Mouse (Mus musculus): ENCODE measurements around the gene Sord. TPM values are rescaled to one million over a fixed set of nuclear protein-coding genes. Genes with fewer than 3 reads are reported as not detected.

Gene Sord
- total RNA-seq, 1 experiment from 2014 or later, result 101 TPM

GRCm38 (mm10) chr2:122302574-122303241, 68.2 kb downstream of the Sord start:
- DNase-seq, result peak; percentile 73

GRCm38 (mm10) chr2:122304544-122304943, 70.0 kb downstream of the Sord start:
- DNase-seq, result no peak

- no peak for DNase-seq
Measured at GRCm38 (mm10) chr2:122305097-122305892, 70.7 kb downstream of the Sord start.

GRCm38 (mm10) chr2:122306184-122306583, 71.6 kb downstream of the Sord start:
- peak; percentile 69 for DNase-seq

GRCm38 (mm10) chr2:122309647-122310046, 75.1 kb downstream of the Sord start:
- DNase-seq, result no peak

GRCm38 (mm10) chr2:122311561-122311960, 77.0 kb downstream of the Sord start:
- DNase-seq, result no peak

GRCm38 (mm10) chr2:122312722-122313417, 78.3 kb downstream of the Sord start:
- peak; percentile 67 for DNase-seq

GRCm38 (mm10) chr2:122313536-122313935, 79.0 kb downstream of the Sord start, which contains the start of gene Duoxa1:
Duoxa1 (minus strand) TSS chr2:122313730.
- peak; percentile 24 for DNase-seq

Other genes with a start within 250 kb of the Sord start
- gene Eif3j1, start 206.2 kb upstream of the Sord start, total RNA-seq (2021), result 17.8 and 18.1 TPM in 2 replicates
- 15.3 and 16.9 TPM in 2 replicates for gene Spg11, start 116.4 kb upstream of the Sord start, total RNA-seq (2021)
- 400 and 401 TPM in 2 replicates for gene B2m, start 87.1 kb upstream of the Sord start, total RNA-seq (2021)
- not detected in 2 replicates for gene Trim69, start 74.0 kb upstream of the Sord start, total RNA-seq (2021)
- 0.26 TPM in 1 of 2 replicates, not detected in the other for gene Patl2, start 48.6 kb upstream of the Sord start, total RNA-seq (2021)
- not detected in 2 replicates for gene Terb2, start 48.5 kb upstream of the Sord start, total RNA-seq (2021)
- gene Duox2, start 63.7 kb downstream of the Sord start, total RNA-seq (2021), result 0.07 and 0.11 TPM in 2 replicates
- not detected in 2 replicates for gene Duoxa2, start 64.2 kb downstream of the Sord start, total RNA-seq (2021)
- gene Duoxa1, start 79.0 kb downstream of the Sord start, total RNA-seq (2021), result 0.41 TPM in 1 of 2 replicates, not detected in the other
- 0.08 TPM in 1 of 2 replicates, not detected in the other for gene Duox1, start 80.9 kb downstream of the Sord start, total RNA-seq (2021)
- 11.7 and 14.6 TPM in 2 replicates for gene Shf, start 134.4 kb downstream of the Sord start, total RNA-seq (2021)
- gene Slc28a2, start 191.7 kb downstream of the Sord start, total RNA-seq (2021), result 11.1 and 18.9 TPM in 2 replicates